Mouse (Mus musculus): ENCODE measurements at regions not wholly inside any gene's neighbourhood (a gene's known extent, or its start where the extent isn't known, plus 50 kb on each side); places are given as distances from the start of the nearest gene placed in this dataset.

DNA sequence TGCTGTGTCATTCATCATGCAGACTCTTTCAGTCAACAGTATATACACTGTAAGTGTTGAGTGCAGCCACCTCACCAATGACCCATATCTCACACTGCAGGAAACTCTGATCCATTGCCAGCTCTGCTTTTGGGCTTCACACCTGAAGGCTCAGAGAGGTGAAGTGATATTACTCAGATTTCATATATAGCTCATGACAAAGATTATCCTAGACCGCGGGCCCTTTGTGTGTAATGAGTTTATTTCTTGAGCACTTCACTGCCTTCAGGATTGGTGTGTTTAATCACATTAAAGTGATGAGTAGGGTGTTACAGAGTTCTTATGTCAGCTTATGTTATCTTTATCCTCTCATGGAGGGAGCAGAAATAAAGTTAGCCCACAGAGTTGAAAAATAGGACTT, 369.2 kb downstream of the Slc4a3 start:
- Histone ChIP-seq H3K4me1 (no peaks in the 10 kb centered on the region), H3K4me3 (replicated peaks) (no peak overlapping the region), H3K36me3 (replicated peaks; ENCODE audit: low read length) (no peaks in the 10 kb centered on the region), H3K9me3 (peaks cover 36% of the 10 kb centered on the region), H3K27me3 (replicated peaks) (no peaks in the 10 kb centered on the region)
- no peak for TF ChIP-seq FLI1 (IDR thresholded peaks at IDR 0.05; ENCODE audit: low read length)
- no peak for TF ChIP-seq GATA1 (IDR thresholded peaks at IDR 0.05; ENCODE audit: borderline replicate concordance, low read length)

GRCm38 (mm10) chr1:75916181-75916580, 370.1 kb downstream of the Slc4a3 start:
- H3K9me3 ChIP-seq = peaks cover 33% of the 10 kb centered on the region
- TF ChIP-seq GATA1 (IDR thresholded peaks at IDR 0.05; ENCODE audit: borderline replicate concordance, low read length) (no peak), FLI1 (IDR thresholded peaks at IDR 0.05; ENCODE audit: low read length) (no peak)
- no peaks in the 10 kb centered on the region for H3K27me3 ChIP-seq (replicated peaks)
- no peaks in the 10 kb centered on the region for H3K36me3 ChIP-seq (replicated peaks; ENCODE audit: low read length)
- no peak overlapping the region for H3K4me3 ChIP-seq (replicated peaks)
- no peaks in the 10 kb centered on the region for H3K4me1 ChIP-seq

- H3K27me3 ChIP-seq (replicated peaks) = no peaks in the 10 kb centered on the region
- no peak overlapping the region for H3K4me3 ChIP-seq (replicated peaks)
- H3K36me3 ChIP-seq (replicated peaks; ENCODE audit: low read length) = no peaks in the 10 kb centered on the region
- H3K4me1 ChIP-seq = no peaks in the 10 kb centered on the region
- peaks cover 46% of the 10 kb centered on the region for H3K9me3 ChIP-seq
- TF ChIP-seq GATA1 (IDR thresholded peaks at IDR 0.05; ENCODE audit: borderline replicate concordance, low read length) (no peak), FLI1 (IDR thresholded peaks at IDR 0.05; ENCODE audit: low read length) (no peak)
Observed at GRCm38 (mm10) chr1:75919134-75919533, 373.1 kb downstream of the Slc4a3 start.

- H3K4me3 ChIP-seq (replicated peaks) = no peak overlapping the region
- no peaks in the 10 kb centered on the region for H3K36me3 ChIP-seq (replicated peaks; ENCODE audit: low read length)
- H3K4me1 ChIP-seq = no peaks in the 10 kb centered on the region
- peaks cover 54% of the 10 kb centered on the region for H3K9me3 ChIP-seq
- TF ChIP-seq GATA1 (IDR thresholded peaks at IDR 0.05; ENCODE audit: borderline replicate concordance, low read length) (no peak), FLI1 (IDR thresholded peaks at IDR 0.05; ENCODE audit: low read length) (no peak)
- no peaks in the 10 kb centered on the region for H3K27me3 ChIP-seq (replicated peaks)
Observed at GRCm38 (mm10) chr1:75925046-75925445, 379.0 kb downstream of the Slc4a3 start.

DNA sequence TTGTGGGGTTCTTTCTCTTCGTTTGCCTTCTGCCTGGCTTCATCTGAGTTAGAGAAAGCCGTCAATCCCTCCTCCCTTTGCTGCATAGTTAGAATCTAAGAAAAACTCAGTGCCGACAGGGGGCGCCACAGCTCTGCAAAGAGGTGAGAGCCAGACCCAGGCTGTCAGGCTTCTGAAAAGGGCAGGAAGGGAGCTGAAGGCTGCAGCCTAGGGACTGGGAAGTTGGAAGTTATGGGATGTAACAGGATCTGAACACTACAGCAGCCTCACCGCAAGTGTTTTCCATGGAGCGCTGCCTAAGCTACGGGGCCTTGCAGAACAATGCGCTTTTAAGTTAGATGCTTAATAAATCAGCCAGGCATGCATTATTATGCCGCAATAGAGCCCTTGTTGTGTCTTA, 379.7 kb downstream of the Slc4a3 start:
- H3K36me3 ChIP-seq (replicated peaks; ENCODE audit: low read length) = no peaks in the 10 kb centered on the region
- H3K9me3 ChIP-seq = peaks cover 52% of the 10 kb centered on the region
- H3K4me1 ChIP-seq = no peaks in the 10 kb centered on the region
- H3K27me3 ChIP-seq (replicated peaks) = no peaks in the 10 kb centered on the region
- H3K4me3 ChIP-seq (replicated peaks) = no peak overlapping the region
- TF ChIP-seq GATA1 (IDR thresholded peaks at IDR 0.05; ENCODE audit: borderline replicate concordance, low read length) (no peak), FLI1 (IDR thresholded peaks at IDR 0.05; ENCODE audit: low read length) (no peak)

GRCm38 (mm10) chr1:75931852-75932251, 385.8 kb downstream of the Slc4a3 start:
- no peaks in the 10 kb centered on the region for H3K4me1 ChIP-seq
- no peak overlapping the region for H3K4me3 ChIP-seq (replicated peaks)
- TF ChIP-seq GATA1 (IDR thresholded peaks at IDR 0.05; ENCODE audit: borderline replicate concordance, low read length) = no peak
- no peak for TF ChIP-seq FLI1 (IDR thresholded peaks at IDR 0.05; ENCODE audit: low read length)
- no peaks in the 10 kb centered on the region for H3K36me3 ChIP-seq (replicated peaks; ENCODE audit: low read length)
- no peaks in the 10 kb centered on the region for H3K27me3 ChIP-seq (replicated peaks)
- peaks cover 41% of the 10 kb centered on the region for H3K9me3 ChIP-seq

GRCm38 (mm10) chr1:75933831-75934230, 387.8 kb downstream of the Slc4a3 start:
- TF ChIP-seq GATA1 (IDR thresholded peaks at IDR 0.05; ENCODE audit: borderline replicate concordance, low read length) (no peak), FLI1 (IDR thresholded peaks at IDR 0.05; ENCODE audit: low read length) (no peak)
- Histone ChIP-seq H3K4me3 (replicated peaks) (no peak overlapping the region), H3K36me3 (replicated peaks; ENCODE audit: low read length) (no peaks in the 10 kb centered on the region), H3K27me3 (replicated peaks) (no peaks in the 10 kb centered on the region), H3K9me3 (peaks cover 48% of the 10 kb centered on the region), H3K4me1 (no peaks in the 10 kb centered on the region)

DNA sequence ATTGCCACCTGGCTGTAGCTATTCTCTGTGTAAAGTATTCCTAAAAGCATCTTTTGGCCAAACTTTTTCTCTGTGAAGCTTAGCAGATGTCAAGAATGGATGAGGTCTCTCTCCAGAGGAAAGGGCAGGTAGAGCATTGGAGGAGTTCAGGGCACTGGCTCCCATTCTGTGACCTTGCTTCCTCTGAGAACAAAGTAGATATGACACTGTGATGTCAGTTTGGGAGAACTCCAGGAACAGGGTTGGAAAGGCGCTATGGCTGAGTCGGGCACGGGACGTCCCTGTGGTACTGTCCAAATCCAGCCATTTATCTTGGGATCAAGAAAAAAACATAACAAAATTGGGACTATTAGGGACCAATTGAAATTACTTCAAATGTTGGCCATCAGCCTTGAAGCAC, 388.7 kb downstream of the Slc4a3 start:
- H3K4me3 ChIP-seq (replicated peaks) = no peak overlapping the region
- no peaks in the 10 kb centered on the region for H3K36me3 ChIP-seq (replicated peaks; ENCODE audit: low read length)
- H3K4me1 ChIP-seq = no peaks in the 10 kb centered on the region
- no peaks in the 10 kb centered on the region for H3K27me3 ChIP-seq (replicated peaks)
- TF ChIP-seq FLI1 (IDR thresholded peaks at IDR 0.05; ENCODE audit: low read length) = no peak
- TF ChIP-seq GATA1 (IDR thresholded peaks at IDR 0.05; ENCODE audit: borderline replicate concordance, low read length) = no peak
- peaks cover 50% of the 10 kb centered on the region for H3K9me3 ChIP-seq

GRCm38 (mm10) chr1:75935866-75936265, 389.8 kb downstream of the Slc4a3 start:
- H3K27me3 ChIP-seq (replicated peaks) = no peaks in the 10 kb centered on the region
- no peak for TF ChIP-seq FLI1 (IDR thresholded peaks at IDR 0.05; ENCODE audit: low read length)
- TF ChIP-seq GATA1 (IDR thresholded peaks at IDR 0.05; ENCODE audit: borderline replicate concordance, low read length) = no peak
- H3K36me3 ChIP-seq (replicated peaks; ENCODE audit: low read length) = no peaks in the 10 kb centered on the region
- peaks cover 42% of the 10 kb centered on the region for H3K9me3 ChIP-seq
- H3K4me1 ChIP-seq = no peaks in the 10 kb centered on the region
- H3K4me3 ChIP-seq (replicated peaks) = no peak overlapping the region

GRCm38 (mm10) chr1:75936596-75936995, 390.5 kb downstream of the Slc4a3 start:
- TF ChIP-seq FLI1 (IDR thresholded peaks at IDR 0.05; ENCODE audit: low read length) (no peak), GATA1 (IDR thresholded peaks at IDR 0.05; ENCODE audit: borderline replicate concordance, low read length) (no peak)
- Histone ChIP-seq H3K9me3 (peaks cover 46% of the 10 kb centered on the region), H3K36me3 (replicated peaks; ENCODE audit: low read length) (no peaks in the 10 kb centered on the region), H3K27me3 (replicated peaks) (no peaks in the 10 kb centered on the region), H3K4me1 (no peaks in the 10 kb centered on the region), H3K4me3 (replicated peaks) (no peak overlapping the region)

- H3K4me3 ChIP-seq (replicated peaks) = no peak overlapping the region
- no peaks in the 10 kb centered on the region for H3K4me1 ChIP-seq
- H3K27me3 ChIP-seq (replicated peaks) = no peaks in the 10 kb centered on the region
- TF ChIP-seq GATA1 (IDR thresholded peaks at IDR 0.05; ENCODE audit: borderline replicate concordance, low read length) (no peak), FLI1 (IDR thresholded peaks at IDR 0.05; ENCODE audit: low read length) (no peak)
- H3K9me3 ChIP-seq = peaks cover 50% of the 10 kb centered on the region
- H3K36me3 ChIP-seq (replicated peaks; ENCODE audit: low read length) = no peaks in the 10 kb centered on the region
Observed at GRCm38 (mm10) chr1:75937331-75937730, 391.3 kb downstream of the Slc4a3 start.
